Mouse (Mus musculus): ENCODE measurements at regions not wholly inside any gene's neighbourhood (a gene's known extent, or its start where the extent isn't known, plus 50 kb on each side); places are given as distances from the start of the nearest gene placed in this dataset.
"Not testable (repeated sequence)": the region's sequence is repeated elsewhere in the genome, so short reads cannot be mapped to it uniquely, and the experiment has no call there.

GRCm38 (mm10) chr2:114723971-114724666 is 69.4 kb upstream of the Dph6 start:
- DNase-seq = no peak

- no peak for DNase-seq
Observed at GRCm38 (mm10) chr2:114727197-114727596, 72.4 kb upstream of the Dph6 start.

DNA sequence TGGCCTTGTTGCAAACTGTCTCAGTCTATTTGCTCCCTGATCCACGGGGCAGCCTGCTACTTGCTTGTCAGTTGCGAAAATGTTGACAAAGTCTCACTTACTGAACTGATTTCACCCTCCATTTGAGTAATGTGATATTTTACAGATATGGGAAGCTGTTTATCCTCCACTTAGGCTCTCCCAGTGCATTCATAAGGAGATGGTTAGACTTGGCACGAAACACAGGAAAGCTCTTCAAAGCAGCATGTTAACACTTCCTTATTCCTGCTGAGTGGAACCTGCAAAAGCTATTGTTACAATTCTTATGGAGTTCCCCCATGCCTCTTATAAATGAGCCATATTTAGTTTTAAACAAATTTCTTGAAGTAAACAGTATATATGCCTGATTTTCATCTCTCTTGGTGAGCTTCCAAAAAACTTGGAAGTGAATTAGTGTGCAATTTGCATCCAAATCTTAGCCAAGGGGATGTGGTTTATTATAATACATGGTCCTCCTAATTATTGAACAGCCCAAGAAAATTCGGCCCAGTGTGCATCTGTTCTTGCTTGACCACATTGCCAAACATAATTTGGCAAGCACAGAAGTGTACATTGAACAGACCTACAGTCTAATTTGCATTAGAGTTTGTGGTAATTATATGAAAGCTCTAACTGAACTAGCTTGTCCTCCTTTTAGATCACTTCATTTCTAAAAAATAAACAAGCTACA is 80.3 kb upstream of the Dph6 start:
- no peak for DNase-seq

- no peak for DNase-seq
Observed at GRCm38 (mm10) chr2:114739421-114740212, 84.9 kb upstream of the Dph6 start.

- no peak for DNase-seq
Observed at GRCm38 (mm10) chr2:114763276-114763675, 108.5 kb upstream of the Dph6 start.

DNA sequence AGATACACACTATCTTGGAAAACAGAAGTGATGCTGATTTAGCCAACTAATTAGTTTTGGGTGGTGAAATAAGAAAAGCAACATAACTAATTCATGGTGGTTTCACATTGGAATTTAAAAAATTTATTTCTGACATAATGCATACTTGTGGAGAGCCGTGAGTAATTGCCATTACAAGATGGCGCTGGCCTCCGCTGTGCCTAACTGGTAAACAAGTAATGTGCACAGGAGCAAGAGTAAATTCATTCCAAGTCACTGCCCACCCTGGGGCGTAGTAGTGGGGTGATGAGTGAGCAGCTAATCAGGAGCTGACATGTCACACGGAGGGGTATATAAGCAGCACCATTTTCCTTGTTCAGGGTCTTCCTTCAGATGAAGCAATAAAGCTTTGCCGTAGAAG is 119.0 kb upstream of the Dph6 start:
- not testable (repeated sequence) for DNase-seq

GRCm38 (mm10) chr2:114774278-114774677 is 119.5 kb upstream of the Dph6 start:
- no peak for DNase-seq

DNA sequence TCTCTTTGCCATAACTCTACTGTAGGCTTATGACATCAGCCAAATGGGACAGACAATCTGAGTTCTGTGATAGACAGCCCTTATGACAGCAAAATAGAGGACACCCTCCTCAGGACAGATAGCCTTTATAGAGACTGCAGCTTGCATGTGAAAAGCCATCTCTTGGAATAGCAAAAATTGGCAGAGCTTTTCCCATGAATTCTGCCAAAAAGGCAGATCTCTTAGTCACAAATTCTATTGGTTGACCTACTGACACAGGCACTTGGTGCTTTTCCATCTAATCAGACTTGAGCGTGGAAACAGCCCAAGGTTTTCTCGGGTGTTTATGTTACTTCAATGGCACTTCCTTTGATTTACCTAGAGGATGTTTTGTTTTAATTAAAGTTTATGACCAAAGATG is 120.8 kb upstream of the Dph6 start:
- no peak for DNase-seq

DNA sequence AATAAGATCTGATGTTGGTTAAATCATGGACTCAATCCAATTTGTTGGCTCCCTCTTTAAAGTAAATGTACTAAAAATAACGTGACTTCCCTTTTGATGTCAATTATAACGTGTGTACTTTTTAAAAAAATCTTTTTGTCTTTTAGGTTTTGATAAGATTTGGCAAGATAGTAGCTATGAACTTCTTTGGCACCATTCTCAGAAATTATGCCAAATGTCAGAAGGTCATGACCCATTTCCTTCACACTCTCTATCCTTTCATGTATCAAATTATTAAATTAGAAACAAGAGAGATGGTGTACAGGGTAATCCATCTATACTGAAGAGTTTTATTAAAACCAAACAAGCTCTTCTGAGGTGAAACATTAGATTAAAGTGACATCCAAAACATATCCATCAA is 121.4 kb upstream of the Dph6 start:
- no peak for DNase-seq

DNA sequence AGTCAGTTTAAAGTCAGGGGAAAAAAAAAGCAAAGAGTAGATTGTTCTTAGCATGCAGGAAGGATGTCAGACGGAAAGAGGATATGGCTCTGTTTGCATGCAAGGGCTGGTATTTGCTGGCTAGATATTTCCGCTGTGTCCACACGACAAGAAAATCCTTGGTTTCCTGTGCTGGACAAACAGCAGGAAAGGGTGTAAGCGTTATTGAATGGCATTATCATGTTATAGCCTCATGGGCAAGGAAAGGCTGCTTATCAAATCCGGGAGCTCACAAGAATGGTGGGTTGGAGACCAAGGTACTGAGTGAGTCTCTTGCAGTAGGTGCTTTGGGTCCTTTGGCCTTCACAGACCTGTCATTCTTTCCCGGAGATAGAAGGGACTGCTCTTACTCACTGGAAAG is 127.7 kb upstream of the Dph6 start:
- no peak for DNase-seq

GRCm38 (mm10) chr2:114784191-114784590 is 129.4 kb upstream of the Dph6 start:
- no peak for DNase-seq

DNA sequence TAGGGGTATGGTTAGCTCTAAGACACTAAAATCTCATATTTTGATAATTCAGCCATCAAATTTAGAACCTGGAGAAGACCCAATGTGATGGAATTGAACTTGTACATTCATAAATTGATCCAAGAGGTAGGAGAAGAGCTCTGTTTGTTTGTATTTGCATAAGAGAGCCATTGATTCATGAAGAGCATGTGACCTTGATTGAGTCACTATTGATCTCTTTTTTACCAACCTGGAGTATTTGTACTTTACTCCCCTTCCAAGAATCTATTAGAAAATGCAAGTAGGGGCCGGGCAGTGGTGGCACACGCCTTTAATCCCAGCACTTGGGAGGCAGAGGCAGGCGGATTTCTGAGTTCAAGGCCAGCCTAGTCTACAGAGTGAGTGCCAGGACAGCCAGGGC is 133.5 kb upstream of the Dph6 start:
- DNase-seq = no peak

- no peak for DNase-seq
Observed at GRCm38 (mm10) chr2:114796630-114797290, 142.0 kb upstream of the Dph6 start.

- no peak for DNase-seq
Observed at GRCm38 (mm10) chr2:114797291-114797650, 142.5 kb upstream of the Dph6 start.

GRCm38 (mm10) chr2:114803241-114803640 is 148.5 kb upstream of the Dph6 start:
- DNase-seq = no peak

GRCm38 (mm10) chr2:114803928-114804327 is 149.2 kb upstream of the Dph6 start:
- no peak for DNase-seq

DNA sequence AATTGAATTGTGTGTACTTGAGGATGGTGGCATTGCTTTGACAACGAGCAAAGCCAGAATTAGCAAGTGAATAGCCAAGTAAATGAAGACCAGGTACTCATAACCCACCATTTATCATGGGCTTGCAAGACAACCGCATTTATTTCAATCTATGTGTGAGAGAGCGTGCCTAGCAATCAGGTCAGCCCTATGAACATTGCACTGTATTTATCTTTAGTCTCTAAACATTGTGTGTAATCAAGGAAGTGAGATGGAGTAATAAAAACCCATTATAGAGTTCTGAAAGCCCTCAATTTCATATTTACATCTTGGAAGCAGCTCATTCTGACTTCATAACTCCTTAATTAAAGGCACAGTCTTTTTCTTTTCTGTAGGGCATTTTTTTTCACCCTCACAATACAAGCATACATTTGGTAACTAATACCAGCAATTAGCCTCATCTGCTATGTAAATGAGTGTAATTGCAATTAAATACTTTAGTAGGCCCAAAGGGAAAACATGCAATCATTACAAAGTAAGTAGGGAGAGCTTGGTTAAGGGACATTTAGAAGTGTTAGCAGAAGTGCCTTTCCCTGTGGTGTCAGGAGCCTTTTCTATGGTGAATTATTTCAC is 150.8 kb upstream of the Dph6 start:
- no peak for DNase-seq

DNA sequence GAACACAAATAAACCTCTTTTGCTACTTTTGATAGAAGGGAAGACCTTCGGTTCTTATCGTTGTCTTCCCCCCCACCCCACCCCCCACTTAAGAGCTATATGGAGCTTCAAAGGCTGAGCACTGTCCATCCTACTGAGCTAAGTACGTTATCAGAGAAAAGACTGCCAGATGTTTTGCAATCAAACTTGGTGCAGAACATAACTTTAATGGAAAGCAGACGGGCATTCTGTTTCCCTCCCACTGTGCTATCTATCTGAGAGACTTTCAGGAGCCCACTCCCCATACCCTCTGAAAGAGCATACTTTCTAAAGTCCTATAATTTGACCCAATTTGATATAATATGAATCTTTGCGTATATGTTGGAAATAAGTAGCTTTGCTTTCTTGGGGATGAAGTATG is 153.3 kb upstream of the Dph6 start:
- DNase-seq = no peak

- DNase-seq = no peak
Observed at GRCm38 (mm10) chr2:114812141-114812902, 157.6 kb upstream of the Dph6 start.

DNA sequence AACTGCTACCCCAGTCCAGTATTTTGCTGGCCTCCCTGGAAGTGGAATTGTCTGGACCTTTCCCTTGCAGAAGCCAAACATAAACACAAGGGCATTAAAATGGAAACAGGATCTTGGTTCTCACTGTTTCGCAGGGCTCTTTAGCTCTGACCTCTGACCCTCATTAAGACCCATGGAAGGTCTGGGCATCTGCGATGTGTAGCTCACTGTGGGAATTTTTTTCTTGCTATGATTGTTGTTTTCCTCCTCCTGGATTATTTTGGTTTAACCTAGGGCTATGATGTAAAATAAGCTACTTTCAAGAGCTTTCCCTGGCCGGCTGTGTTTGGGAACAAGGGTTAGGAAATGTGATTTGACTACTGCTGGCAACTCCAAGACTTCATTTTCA is 158.1 kb upstream of the Dph6 start:
- DNase-seq = no peak

DNA sequence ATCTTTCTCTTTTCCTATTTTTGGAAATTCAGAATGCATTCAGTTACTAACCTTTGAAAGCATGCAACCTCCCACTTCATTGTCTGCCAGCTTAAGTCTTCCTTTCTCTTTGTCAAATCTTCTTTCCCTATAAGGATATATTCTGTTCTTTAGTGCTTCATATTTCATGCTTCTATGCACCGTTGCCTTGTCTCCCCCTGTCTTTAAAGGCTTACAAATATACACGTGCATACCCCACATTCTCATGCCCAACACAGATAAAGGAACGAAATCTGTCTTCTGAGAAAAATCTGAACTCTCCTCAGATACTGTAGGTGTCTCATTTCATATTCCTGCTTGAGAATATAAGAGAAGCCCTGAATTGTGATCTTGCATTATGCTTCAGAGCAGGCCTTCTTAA is 167.9 kb upstream of the Dph6 start:
- DNase-seq = no peak

DNA sequence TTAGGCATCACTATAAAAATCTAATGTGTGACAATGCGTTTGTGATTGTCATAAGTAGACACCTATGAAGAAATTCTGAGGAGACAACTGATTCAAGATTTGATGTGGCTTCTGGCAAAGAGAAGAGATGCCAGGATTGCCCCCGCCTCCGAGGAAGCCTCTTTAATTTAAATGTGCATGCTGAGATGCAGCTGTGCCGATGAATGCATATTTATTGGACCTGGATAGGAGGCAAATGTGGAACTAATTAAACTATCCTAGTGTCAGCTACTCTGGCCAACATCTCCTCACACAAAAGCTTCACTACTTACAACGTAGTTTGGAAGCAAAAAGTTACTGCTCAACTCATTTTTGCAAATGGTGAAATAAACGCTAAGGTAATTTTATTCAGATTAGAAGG is 173.4 kb upstream of the Dph6 start:
- no peak for DNase-seq

Data from adrenal gland, postnatal 25 days (tissue).